ENCODE assay signal across 28 mouse cellular contexts in the genomic region with DNA sequence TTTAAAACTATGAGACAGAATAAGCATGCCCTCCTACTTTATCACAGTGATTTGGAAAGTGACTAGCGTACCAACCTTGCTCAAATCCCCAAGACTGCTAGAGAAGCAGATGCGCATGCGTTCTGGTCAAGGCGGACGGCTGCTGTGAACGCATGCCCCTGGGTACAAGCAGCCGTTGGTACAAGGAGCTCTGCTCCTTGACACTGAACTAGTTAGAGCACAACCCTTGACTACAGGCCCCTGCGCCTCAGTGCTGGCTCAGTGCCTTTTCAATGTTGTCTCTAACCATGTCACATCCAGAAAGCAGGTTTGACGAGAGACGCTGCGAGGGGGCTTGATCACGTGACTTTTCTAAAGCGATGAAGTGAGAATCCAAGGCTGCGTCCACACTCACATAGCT. TPM values are rescaled to one million over a fixed set of nuclear protein-coding genes. Genes with fewer than 3 reads are reported as not detected.
DNase-seq lines count a peak whose midpoint lies in the region; TF ChIP-seq lines count a peak whose summit lies in the region.
"Had no signal": no experiment of that assay in that cellular context is flagged by ENCODE, and none has a peak within 500 bp of the region (broad histone marks: within the 10 kb centered on the region; RNA-seq: fewer than 3 reads in every experiment).

No protein-coding gene starts in this region.

- peak; percentile 74; the same call in 1 of the 2 replicates for TF ChIP-seq POLR2A in testis, adult 2 months (IDR thresholded peaks at IDR 0.05; ENCODE audit: control insufficient read depth, low read depth, low read length)

- peak overlapping the region; percentile 85 for H3K27ac ChIP-seq in gastrocnemius, adult 2 months
- peak overlapping the region; percentile 52; the same call in 1 of the 2 replicates for H3K27ac ChIP-seq in testis, adult 2 months (ENCODE audit: control insufficient read depth, insufficient read depth, low read depth, low read length)
- H3K27ac ChIP-seq: embryonic facial prominence, embryonic 15.5 days; hindbrain, embryonic 10.5 days; hindbrain, embryonic 13.5 days; intestine, embryonic 15.5 days had no signal

- H3K4me1 ChIP-seq in testis, adult 2 months (ENCODE audit: control insufficient read depth, insufficient read depth, low read length): peaks cover 8% of the 10 kb centered on the region

- H3K27me3 ChIP-seq in testis, adult 2 months (ENCODE audit: control insufficient read depth, insufficient read depth, low read length): no peaks in the 10 kb centered on the region
- H3K27me3 ChIP-seq: CH12.LX; embryonic facial prominence, embryonic 12.5 days; embryonic facial prominence, embryonic 15.5 days; hindbrain, embryonic 13.5 days; intestine, embryonic 15.5 days; Patski had no signal

- H3K4me3 ChIP-seq in gastrocnemius, adult 2 months: no peak overlapping the region
- H3K4me3 ChIP-seq in testis, adult 2 months (ENCODE audit: control insufficient read depth, low read depth, low read length): peak overlapping the region; percentile 77
- H3K4me3 ChIP-seq: embryonic facial prominence, embryonic 12.5 days; embryonic facial prominence, embryonic 15.5 days; hindbrain, embryonic 10.5 days; hindbrain, embryonic 13.5 days; intestine, embryonic 15.5 days had no signal

- intact Hi-C loops in gastrocnemius, adult 2 months (cut with DNase I): loop anchor here (5.0 kb wide), 1 partner anchor 48 kb away; a partner anchor contains a TSS

- no peak for DNase-seq in gastrocnemius, adult 2 months
- no peak for DNase-seq in gastrocnemius, adult 8-10 months (ENCODE audit: low spot score in 2 of 2)
- no peak for DNase-seq in testis, postnatal 14 days (ENCODE audit: low spot score)
- peak; percentile 75 for DNase-seq in ZHBTc4 (ENCODE audit: low read depth, low spot score)
- no peak for DNase-seq in layer of hippocampus, postnatal 14 days (ENCODE audit: low spot score in 2 of 2)
- DNase-seq: adrenal gland, adult 8-10 months; adrenal gland, postnatal 25 days; cerebellum, adult 11 months; cerebellum, adult 2 months; cerebellum, adult 9-11 months; cerebellum, postnatal 25 days; forebrain, postnatal 0 days; gastrocnemius, postnatal 10 days; gastrocnemius, postnatal 36 days; kidney, adult 11 months had no signal

- H3K36me3 ChIP-seq in testis, adult 2 months (ENCODE audit: control insufficient read depth, insufficient read depth, low read length): no peaks in the 10 kb centered on the region
- H3K36me3 ChIP-seq: embryonic facial prominence, embryonic 12.5 days; embryonic facial prominence, embryonic 15.5 days; G1E; hindbrain, embryonic 10.5 days; hindbrain, embryonic 13.5 days; intestine, embryonic 15.5 days had no signal

- TF ChIP-seq CTCF in gastrocnemius, adult 2 months (IDR thresholded peaks at IDR 0.05): no peak
- no peak for TF ChIP-seq CTCF in testis, adult 2 months (IDR thresholded peaks at IDR 0.05; ENCODE audit: control insufficient read depth, insufficient read depth, insufficient replicate concordance, low read depth, low read length)

RNA-seq across cellular contexts. Expression of a gene that starts 10.5 kb away (rescaled TPM):
- total RNA-seq in gastrocnemius, adult 2 months (2021): 10 to 100 TPM; 34.3 to 42.6 TPM
- total RNA-seq in gastrocnemius, adult 8-10 months (2022): 10 to 100 TPM; 12.2 to 60.0 (median 32.3) TPM
- polyA plus RNA-seq in testis, adult 2 months (2012; rRNA removed): 0.46 and 1.8 TPM in 2 replicates
- total RNA-seq in layer of hippocampus, postnatal 14 days (2021): 10 to 100 TPM; 49.3 to 58.6 TPM
- total RNA-seq: common myeloid progenitor, adult 5-6 weeks; G1E; granulocyte monocyte progenitor cell, adult 5-6 weeks had no signal
- polyA plus RNA-seq: activated CD4-positive, CD25-positive, alpha-beta regulatory T cell, adult 4 months; G1E; heart, embryonic 11.5 days; Patski had no signal

RNA-seq across cellular contexts. Expression of a gene that starts 50.0 kb away (rescaled TPM):
- total RNA-seq in gastrocnemius, adult 2 months (2021): 10 to 100 TPM; 78.9 to 89.0 TPM
- total RNA-seq in gastrocnemius, adult 8-10 months (2022): 10 to 100 TPM; 71.4 to 96.4 (median 80.9) TPM
- polyA plus RNA-seq in testis, adult 2 months (2012; rRNA removed): 38.9 and 41.0 TPM in 2 replicates
- total RNA-seq in layer of hippocampus, postnatal 14 days (2021): 10 to 100 TPM; 74.8 to 75.6 TPM
